Mouse (Mus musculus): ENCODE measurements around the gene Edc3.

Gene Edc3

DNA sequence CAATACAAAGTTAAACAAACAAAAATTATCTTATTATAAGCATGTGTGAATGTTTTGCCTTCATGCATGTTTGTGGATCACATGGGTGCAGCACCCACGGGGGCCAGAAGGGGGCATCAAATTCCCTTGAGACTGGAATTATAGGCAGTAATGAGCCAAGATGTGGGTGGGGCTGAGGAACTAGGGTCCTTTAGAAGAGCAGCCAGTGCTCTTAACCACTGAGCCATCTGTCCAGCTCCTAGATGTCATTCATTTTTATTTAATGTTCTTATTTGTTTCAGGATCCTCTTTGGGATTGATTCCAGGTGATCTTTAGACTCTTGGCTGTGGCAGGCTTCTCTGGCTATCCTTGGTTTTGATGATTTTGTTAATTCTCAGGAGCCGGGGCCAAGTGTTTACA, 20.2 kb upstream of the Edc3 start:
- TF ChIP-seq GATA4 (IDR thresholded peaks at IDR 0.05; ENCODE audit: insufficient replicate concordance, low read length): no peak

DNA sequence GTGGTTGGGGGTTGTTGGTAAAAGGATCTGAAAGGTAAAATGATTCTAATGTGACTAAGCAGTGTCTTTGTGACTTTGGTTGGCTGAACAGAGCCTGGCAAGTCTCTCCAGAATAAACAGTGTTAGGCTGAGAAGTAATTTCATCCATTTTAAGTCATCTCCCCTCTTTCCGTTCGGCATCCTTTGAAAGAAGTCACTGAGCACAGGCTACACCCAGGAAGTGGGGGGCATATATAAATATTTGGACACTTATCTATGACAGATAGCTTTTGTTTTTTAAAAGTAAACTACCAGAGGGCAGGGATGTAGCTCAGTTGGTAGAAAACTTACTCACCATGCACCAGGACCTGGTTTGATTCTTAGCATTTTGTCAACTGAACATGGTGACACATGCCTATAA, 19.7 kb upstream of the Edc3 start:
- TF ChIP-seq GATA4 (IDR thresholded peaks at IDR 0.05; ENCODE audit: insufficient replicate concordance, low read length): no peak

DNA sequence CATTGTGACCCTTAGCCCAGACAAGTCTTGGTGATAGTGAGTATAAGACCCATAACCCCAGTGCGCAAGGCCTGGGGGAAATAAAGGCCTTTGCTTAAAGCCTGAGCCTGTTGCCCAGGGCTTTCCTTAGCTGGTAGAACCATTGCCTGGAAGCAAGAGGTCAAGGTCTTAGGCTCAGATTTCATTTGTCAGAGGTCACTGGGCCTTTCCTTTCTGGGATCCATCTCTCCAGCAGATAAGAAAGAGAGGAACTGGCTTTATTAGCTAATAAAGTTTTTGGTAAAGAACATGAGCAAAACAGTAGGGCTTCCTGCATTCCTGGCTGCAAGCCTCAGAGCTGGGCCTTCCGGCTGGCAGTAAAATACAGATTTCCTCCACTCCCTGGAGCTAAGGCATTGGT, 14.2 kb upstream of the Edc3 start:
- peak; percentile 83; the same call in 1 of the 2 replicates for TF ChIP-seq GATA4 (IDR thresholded peaks at IDR 0.05; ENCODE audit: insufficient replicate concordance, low read length)

DNA sequence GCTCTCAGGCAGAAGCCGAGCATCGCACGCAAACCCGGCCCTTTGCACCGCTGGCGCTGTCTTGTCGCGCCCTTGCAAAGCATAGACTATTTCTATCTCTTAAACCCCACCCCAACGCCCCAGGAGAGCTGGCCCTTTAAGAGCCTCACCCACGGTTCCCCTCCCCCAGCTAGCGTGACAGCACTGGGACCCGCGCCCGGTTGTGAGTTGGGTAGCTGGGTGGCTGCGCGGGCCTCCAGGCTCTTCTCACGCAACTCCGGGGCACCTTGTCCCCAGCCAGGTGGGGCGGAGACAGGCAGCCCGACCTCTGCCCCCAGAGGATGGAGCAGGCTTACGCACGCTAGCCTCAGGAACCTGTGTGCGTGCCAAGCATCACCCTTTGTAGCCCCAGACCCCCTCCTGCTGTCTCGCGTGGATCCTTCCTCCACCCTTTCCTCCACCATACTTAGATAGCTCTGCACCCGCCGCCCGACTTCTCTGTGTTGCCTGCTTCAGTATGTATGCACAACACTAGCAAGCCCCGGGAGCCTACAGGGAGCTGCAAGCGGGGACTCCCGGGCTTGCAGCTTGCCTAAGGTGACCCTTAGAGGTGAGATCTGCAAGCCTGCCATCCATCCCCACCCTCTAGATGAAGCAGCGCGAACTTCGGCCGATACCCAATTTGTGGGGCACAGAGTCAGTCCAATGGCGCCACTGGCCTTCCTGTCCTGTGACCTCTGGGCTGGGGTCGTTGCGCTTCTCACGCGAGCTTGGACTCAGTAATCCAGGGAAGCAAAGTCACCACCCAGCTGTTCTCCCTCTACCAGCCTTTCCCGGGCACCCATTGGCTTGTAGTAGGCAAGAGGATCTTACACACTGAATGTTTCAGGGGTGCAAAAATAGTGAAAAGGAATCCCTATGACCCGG, 11.7 kb upstream of the Edc3 start:
- no peak for TF ChIP-seq GATA4 (IDR thresholded peaks at IDR 0.05; ENCODE audit: insufficient replicate concordance, low read length)

DNA sequence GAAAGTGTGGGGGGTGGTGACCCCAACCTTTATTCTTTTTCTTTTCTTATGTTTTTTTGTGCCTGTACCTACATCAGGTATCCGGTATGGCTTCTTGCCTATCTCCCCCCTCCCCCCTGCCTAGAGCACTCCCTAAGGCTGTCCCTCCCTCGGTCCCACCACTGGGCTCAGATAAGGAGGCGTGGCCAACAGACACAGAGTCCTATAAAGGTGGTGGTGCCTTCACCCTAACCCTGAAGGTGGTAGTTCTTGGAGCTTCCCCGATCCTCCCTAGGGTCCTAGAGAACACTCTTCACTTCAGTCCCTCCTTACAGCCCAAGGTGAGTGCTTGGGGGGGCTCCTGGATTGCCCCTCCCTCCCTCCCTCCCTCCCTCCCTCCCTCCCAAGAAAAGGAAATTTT, 11.0 kb upstream of the Edc3 start:
- TF ChIP-seq GATA4 (IDR thresholded peaks at IDR 0.05; ENCODE audit: insufficient replicate concordance, low read length): no peak

DNA sequence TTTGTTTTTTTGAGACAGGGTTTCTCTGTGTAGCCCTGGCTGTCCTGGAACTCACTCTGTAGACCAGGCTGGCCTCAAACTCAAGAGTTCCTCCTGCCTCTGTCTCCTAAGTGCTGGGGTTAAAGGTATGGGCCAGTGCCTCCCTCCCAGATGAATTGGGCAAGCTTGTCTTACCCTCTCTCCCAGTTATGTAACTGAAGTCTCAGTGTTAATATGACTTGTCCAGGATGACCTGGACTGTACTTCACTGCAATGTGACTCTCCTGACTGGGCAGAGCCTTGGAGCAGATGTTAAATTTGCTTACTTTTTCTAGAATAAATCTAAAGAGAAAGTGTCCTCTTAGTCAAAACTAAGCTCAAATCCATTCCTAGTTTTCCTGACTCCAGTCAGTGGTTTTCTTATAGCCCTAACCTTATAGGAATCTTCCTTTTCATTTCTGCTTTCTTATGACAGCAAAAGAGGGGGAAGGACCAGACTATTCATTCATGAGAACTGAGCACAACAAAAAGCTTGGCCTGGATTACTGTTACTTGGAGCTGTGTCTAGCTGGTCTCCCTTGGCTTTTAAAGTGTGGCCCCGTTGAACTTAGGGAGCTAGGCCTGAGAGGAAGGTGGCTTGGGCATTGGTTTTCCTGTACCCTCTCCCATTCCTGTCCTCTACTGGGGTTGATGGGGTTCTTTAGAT, 9.7 kb upstream of the Edc3 start:
- TF ChIP-seq GATA4 (IDR thresholded peaks at IDR 0.05; ENCODE audit: insufficient replicate concordance, low read length): no peak

DNA sequence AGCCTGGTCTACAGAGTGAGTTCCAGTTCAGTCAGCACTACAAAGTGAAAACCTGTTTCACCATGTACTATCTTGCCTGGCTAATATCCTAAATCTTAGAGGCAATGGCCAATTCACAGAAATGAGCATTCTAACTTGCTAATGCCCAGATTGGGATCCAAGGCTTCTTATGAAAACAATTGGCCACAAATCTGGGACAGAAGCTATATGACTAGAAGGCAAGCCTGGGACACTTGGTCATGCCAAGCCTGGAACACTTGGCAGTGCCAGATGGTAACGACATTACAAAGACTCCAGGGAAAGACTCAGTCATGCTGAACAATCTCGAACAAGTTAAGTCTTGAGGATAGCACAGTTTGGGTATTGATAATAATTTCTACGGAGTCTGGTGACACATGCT, 1.8 kb upstream of the Edc3 start:
- TF ChIP-seq GATA4 (IDR thresholded peaks at IDR 0.05; ENCODE audit: insufficient replicate concordance, low read length): no peak

DNA sequence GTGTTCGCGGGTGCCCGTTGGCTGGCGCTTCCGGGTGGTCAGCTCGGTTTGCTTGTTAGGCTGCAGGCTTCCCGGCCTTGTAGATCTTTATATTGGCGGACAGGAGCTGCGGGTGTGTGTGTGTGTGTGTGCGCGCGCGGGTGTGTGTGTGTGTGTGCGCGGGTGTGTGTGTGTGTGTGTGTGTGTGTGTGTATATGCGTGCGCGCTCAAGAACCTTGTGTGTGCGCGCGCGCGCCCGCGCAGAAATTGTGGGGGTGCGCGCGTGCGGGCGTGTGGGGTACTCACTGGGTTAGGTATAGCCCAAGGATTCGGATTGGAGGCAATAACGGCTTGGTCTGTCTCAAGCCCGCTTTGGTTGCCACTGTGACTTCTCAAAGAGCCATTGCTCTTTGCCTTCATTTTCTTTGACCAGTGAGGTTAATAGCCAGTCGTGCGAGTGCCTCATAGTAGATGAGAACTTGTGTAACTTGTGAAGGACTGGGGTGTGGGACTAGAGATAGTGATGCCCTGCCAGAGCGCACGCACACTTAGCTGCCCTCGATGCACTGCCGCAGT, 457 bp downstream of the Edc3 start:
- TF ChIP-seq GATA4 (IDR thresholded peaks at IDR 0.05; ENCODE audit: insufficient replicate concordance, low read length): no peak

DNA sequence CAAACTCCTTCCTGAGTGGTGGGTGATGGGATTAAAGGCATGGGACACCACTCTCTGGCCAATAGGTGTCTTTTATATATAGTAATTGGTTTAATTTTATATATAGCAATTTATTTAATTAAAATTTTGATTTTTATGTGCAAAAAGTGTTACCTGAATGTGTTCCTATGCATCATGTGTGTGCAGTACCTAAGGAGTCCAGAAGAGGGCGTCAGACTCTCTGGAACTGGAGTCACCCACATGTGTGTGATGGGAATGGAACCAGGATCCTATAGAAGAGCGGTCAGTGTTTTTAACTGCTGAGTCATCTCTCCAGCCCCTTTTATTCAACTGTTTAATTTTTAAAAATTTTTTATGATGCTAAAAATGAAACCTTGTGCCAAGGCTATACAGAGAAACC, 3.9 kb downstream of the Edc3 start:
- TF ChIP-seq GATA4 (IDR thresholded peaks at IDR 0.05; ENCODE audit: insufficient replicate concordance, low read length): no peak

DNA sequence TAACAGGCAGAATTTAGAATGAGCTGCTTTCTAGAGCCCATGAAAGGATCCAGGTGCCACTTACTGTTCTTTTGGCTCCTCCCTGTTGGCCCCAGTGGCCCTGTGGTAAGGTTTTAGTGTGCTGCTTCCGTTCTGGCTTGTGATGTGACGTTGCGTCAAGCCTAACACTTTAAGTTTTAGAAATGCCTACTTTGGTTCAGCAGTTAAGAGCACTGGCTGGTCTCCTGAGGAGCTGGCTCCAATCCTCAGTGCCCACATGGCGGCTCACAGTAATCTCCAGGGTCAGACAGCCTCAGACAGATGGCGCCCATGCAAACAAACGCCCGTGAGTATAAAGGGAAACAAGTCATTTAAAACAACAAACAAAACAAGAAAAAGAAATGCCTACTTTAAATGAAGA, 10.1 kb downstream of the Edc3 start:
- no peak for TF ChIP-seq GATA4 (IDR thresholded peaks at IDR 0.05; ENCODE audit: insufficient replicate concordance, low read length)

DNA sequence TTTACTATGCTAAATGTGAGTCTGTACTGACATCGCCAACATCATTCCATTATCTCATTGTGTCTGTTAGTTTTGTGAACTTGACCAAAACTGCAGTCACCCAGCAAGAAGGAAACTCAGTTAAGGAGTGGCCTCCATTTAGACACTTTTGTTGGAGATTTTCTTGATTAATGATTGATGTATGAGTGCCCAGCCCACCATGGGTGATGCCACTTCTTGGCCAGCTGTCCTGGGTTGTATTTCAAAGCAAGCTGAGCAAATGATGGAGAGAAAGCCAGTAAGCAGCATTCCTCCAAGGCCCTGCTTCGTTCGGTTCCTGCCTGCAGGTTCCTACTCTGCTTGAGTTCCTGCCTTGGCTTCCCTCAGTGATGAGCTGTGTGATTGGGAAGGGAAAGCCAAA, 12.4 kb downstream of the Edc3 start:
- no peak for TF ChIP-seq GATA4 (IDR thresholded peaks at IDR 0.05; ENCODE audit: insufficient replicate concordance, low read length)

DNA sequence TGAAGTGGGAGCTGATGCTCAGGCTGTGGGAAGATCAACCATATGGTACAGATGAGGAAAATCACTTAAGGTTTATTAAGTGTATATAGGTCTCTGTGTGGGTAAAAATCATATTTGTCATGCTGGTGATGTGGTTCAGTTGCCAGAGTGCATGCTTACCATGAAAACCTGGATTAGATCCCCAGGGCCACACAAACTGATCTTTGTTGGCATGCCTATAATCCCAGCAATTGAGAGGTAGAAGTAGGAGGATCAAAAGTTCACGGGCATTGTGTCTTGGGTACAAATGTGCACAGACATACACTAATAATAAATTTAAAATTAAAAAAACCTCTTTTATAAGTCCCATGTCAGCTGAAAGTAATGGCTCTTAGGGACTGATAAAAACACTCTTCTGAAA, 14.0 kb downstream of the Edc3 start:
- no peak for TF ChIP-seq GATA4 (IDR thresholded peaks at IDR 0.05; ENCODE audit: insufficient replicate concordance, low read length)

DNA sequence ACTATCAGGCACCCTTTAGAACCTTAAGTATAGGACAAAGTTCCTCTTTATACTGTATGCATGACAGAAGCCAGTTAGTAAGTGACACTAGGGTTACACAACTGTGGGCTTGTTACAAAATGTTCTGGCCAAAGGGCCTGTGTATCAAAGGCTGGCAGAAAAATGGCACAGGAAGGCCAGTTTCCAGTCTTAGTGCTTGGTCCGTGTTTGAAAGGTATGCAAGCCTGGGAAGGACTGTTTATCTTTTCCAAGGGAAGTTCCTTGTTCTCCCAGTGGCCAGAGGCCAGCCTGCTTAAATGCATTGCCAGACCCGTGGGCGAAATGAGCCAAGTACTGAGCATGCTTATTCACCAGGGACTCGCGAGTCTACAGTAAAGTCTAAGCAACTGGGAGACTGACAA, 15.0 kb downstream of the Edc3 start:
- TF ChIP-seq GATA4 (IDR thresholded peaks at IDR 0.05; ENCODE audit: insufficient replicate concordance, low read length): peak; percentile 85

DNA sequence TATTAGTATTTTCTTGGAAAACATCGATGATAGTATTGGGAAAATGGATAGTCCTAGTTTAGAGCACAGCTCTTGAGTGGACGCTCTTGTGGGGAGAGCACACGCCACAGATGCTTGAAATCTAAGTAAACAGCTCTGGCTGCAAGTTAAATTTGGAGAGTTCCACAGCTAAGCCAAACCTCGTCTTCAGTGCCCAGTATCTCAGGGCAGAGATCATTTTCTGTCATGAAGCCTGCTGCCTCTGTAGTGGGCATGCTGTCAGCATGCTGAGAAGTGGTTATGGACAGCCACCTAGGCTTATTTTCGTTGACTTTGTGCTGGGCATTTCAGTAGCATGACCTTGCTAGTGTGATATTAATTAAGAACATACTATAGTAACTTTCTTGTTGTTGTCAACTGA, 15.5 kb downstream of the Edc3 start:
- no peak for TF ChIP-seq GATA4 (IDR thresholded peaks at IDR 0.05; ENCODE audit: insufficient replicate concordance, low read length)

DNA sequence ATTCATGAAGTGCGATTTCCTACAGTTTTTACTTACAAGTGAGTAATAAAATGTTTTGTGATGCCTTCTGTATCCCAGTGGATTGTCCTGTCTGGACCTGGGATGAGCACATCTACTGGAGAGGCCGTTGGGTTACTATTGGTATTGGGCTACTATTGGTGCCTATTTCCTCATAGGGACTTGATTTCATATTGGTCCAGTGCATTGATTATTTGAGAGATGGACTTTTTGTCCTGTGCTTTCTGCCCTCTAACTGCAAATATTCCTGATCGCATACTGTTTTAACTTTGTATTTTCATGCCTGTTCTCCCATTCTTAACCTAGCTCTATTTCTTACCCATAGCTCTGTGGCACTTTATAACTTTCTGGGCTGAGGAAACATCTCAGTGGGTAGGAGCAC, 16.4 kb downstream of the Edc3 start:
- no peak for TF ChIP-seq GATA4 (IDR thresholded peaks at IDR 0.05; ENCODE audit: insufficient replicate concordance, low read length)

DNA sequence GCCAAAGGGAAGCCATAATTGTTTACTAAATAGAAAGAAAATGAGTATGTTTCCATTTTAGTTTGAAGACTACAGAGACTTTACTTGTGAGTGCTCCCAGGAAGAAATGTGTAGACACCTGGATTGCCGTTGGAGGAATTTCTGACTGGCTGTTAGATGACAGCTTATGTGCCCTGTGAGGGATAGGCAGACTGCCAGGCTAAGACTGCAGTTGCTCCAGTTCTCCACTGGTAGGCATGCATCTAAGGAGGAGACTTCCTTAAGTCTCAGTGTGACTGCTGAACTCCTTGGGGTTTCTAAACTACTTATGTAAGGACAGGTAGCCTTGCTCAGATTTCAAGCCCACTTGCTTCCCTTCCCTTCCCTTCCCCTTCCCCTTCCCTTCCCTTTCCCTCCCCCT, 20.0 kb downstream of the Edc3 start:
- TF ChIP-seq GATA4 (IDR thresholded peaks at IDR 0.05; ENCODE audit: insufficient replicate concordance, low read length): no peak

Measured in liver, adult (tissue).